Mouse (Mus musculus) limb, embryonic 12.5 days (tissue): ENCODE results near the gene Arl10. TPM values are rescaled to one million over a fixed set of nuclear protein-coding genes. Genes with fewer than 3 reads are reported as not detected.

Experiments used
- ATAC-seq: fragments of 200-750 bp; cut with Nextera tagmentation; 2 replicates; pipeline ENCODE4 v1.8.0; 2017; ENCODE audit warnings: low read depth, moderate TSS enrichment; ENCODE audit not compliant: insufficient number of reproducible peaks, insufficient read depth, low FRiP score, low TSS enrichment
- H3K27ac ChIP-seq: fragments of 300-500 bp; sonication (generic); 2 replicates; pipeline ENCODE4 v1.5.1; 2016; ENCODE audit warnings: mild to moderate bottlenecking, moderate library complexity
- H3K27me3 ChIP-seq: fragments of 300-500 bp; sonication (generic); 2 replicates; pipeline ENCODE4 v1.6.1; 2016; ENCODE audit warnings: mild to moderate bottlenecking, moderate library complexity
- H3K36me3 ChIP-seq: fragments of 300-500 bp; sonication (generic); 2 replicates; pipeline ENCODE4 v1.6.1; 2016; ENCODE audit warnings: mild to moderate bottlenecking, moderate library complexity
- H3K4me1 ChIP-seq: fragments of 300-500 bp; sonication (generic); replicated peaks from 2 replicates; pipeline ENCODE4 v1.6.1; 2016
- H3K4me2 ChIP-seq: fragments of 300-500 bp; sonication (generic); 2 replicates; pipeline ENCODE4 v1.6.1; 2016; ENCODE audit warnings: mild to moderate bottlenecking, moderate library complexity
- H3K4me3 ChIP-seq: fragments of 300-500 bp; sonication (generic); replicated peaks from 2 replicates; pipeline ENCODE4 v1.5.1; 2016; ENCODE audit warnings: mild to moderate bottlenecking
- H3K9ac ChIP-seq: fragments of 300-500 bp; sonication (generic); replicated peaks from 2 replicates; pipeline ENCODE4 v1.6.1; 2016; ENCODE audit warnings: mild to moderate bottlenecking, moderate library complexity
- H3K9me3 ChIP-seq: fragments of 300-500 bp; sonication (generic); 2 replicates; pipeline ENCODE4 v1.6.1; 2016; ENCODE audit warnings: mild to moderate bottlenecking, moderate library complexity
- WGBS: fragments of 180-500 bp; shearing (Covaris S2); methylation state at CpG from one replicate; pipeline ENCODE4 v1.1.7; 2016; 5-methylcytosine and 5-hydroxymethylcytosine counted together
- polyA plus RNA-seq: library from polyadenylated mRNA; unstranded; fragments of >200 nt; fragmentation: Nextera tagmentation; extraction: Ambion mirVana; gene quantifications from 2 replicates; pipeline ENCODE4 v1.2.1, GENCODE M21; 2016

Arl10 gene
- polyA plus RNA-seq, 1 experiment from 2014 or later = 38.8 TPM

DNA sequence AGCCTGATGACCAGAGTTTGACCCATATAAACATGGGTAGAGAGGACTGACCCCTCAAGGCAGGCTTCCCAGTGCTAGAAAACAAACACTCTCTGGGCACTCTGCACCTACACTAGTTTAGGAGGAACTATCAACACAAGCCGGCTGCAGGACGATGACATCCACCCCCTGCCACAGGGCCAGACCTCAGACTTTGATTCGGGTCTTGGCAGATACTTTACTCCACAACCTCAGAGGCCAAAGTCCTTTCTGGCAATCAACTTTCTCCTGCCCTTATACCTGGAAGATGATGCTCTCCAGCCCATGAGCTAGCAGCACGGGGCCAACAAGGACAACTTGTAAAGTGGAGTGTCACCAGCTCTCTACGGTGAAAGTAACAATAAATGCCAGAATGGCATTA, 8.0 kb downstream of the Arl10 start:
- Histone ChIP-seq H3K4me3 (no peak overlapping the region), H3K9me3 (no peaks in the 10 kb centered on the region), H3K36me3 (peaks cover 99% of the 10 kb centered on the region), H3K9ac (no peak overlapping the region), H3K27me3 (no peaks in the 10 kb centered on the region), H3K4me2 (no peak overlapping the region), H3K4me1 (no peaks in the 10 kb centered on the region), H3K27ac (no peak overlapping the region)
- 89% methylated on average over 5 of the region's 5 CpGs for WGBS
- ATAC-seq = no peak

DNA sequence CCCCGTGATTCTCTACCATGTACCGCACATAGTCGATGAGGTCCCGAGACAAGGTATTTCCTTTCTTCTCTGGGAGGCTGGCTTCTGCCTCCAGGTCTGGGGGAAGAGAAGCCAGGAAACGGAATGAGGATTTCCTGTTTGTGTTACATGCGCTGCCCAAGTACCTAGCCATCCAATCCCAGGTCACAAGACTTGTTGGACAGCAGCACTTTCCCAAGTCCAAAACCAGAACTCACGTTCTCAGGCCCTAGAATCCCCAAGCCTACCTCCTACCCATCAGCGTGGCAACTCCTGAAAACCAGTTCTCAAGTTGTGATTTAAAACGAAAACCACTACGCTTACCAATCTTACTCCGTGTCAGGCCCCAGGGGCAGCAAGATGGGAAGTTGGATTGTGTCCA, 11.0 kb downstream of the Arl10 start:
- H3K4me1 ChIP-seq = no peaks in the 10 kb centered on the region; the same call in 1 of the 2 replicates
- no peak overlapping the region for H3K9ac ChIP-seq
- no peaks in the 10 kb centered on the region for H3K27me3 ChIP-seq
- no peak overlapping the region for H3K4me2 ChIP-seq
- peaks cover 78% of the 10 kb centered on the region for H3K36me3 ChIP-seq
- no peak overlapping the region for H3K4me3 ChIP-seq
- no peak for ATAC-seq
- H3K9me3 ChIP-seq = no peaks in the 10 kb centered on the region
- 91% methylated on average over 11 of the region's 11 CpGs for WGBS
- H3K27ac ChIP-seq = no peak overlapping the region

DNA sequence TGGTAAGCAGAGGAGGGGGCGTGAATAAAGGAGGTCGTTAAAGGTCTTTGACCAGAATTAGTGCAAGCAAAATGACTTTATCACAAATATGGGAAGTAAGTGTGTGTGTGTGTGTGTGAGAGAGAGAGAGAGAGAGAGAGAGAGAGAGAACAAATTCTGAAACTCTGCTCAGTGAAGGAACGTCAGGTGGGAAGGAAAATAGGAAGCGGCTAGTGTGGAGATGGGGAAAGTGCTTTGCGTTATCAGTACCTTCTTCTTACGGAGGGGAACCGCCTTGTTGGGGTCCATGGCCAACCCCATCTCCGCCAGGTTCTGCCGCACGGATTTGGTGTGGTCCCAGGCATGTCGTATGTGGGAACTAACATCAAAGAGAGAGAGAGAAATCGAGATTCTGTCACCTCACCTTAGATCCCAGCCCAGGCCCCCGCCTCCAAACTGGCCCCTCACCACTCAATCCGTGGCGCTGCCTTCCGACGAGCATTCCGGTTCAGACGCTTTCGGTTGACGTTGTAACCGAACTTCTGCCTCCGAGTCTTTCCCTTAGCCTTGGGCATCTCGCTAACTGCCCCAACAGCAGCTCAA, 14.7 kb downstream of the Arl10 start:
- H3K4me1 ChIP-seq = peaks cover 11% of the 10 kb centered on the region
- peak overlapping the region; percentile 68 for H3K9ac ChIP-seq
- no peaks in the 10 kb centered on the region for H3K27me3 ChIP-seq
- peak overlapping the region; percentile 69 for H3K4me2 ChIP-seq
- 3% methylated on average over 24 of the region's 24 CpGs for WGBS
- H3K27ac ChIP-seq = peak overlapping the region; percentile 66
- peaks cover 48% of the 10 kb centered on the region for H3K36me3 ChIP-seq
- H3K4me3 ChIP-seq = peak overlapping the region; percentile 82
- peak; percentile 17; the same call in 1 of the 2 replicates for ATAC-seq
- no peaks in the 10 kb centered on the region for H3K9me3 ChIP-seq

DNA sequence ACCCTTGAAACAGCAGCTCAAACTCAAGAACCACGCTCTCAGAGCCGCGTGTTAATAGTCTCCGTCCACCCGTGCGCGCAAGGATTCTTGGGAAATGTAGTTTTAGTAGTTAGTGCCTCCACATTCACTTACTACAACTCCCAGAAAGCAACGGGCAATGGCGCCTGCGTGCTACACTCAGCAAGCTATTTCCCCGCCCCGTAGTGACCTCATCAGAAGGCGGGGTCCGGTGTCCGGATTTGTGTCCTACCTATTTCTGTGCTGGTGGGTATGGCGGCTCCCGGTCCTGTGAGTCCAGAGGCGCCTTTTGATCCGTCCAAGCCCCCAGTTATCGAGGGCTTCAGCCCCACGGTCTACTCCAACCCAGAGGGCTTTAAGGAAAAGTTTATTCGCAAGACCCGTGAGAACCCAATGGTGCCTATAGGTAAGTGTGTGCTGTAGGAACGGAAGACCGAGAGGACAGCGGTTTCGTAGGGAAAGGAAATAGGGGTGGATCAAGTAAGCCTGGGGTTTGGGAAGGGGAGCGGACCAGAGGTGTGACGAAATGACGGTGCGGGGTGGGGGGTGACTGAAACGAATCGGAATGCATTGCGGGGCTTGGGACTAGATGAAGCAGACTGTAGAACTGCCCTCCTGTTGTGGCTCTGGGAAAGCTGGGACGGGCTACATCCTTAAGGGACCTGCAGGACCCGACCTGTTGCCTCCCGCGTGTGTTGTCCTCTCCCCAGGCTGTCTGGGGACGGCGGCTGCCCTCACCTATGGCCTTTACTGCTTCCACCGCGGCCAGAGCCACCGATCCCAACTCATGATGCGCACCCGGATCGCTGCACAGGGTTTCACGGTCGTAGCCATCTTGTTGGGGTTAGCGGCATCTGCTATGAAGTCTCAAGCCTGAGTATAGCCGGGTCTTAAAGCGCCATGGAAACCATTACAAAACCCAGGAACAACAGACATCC, 15.5 kb downstream of the Arl10 start, which contains the start of the genes Nop16 and Higd2a:
TSS of gene Nop16 (minus strand) at position 95 of the 956 bp plus-strand sequence.
TSS of gene Higd2a (plus strand) at position 212 of the 956 bp plus-strand sequence.
- H3K27me3 ChIP-seq = no peaks in the 10 kb centered on the region
- peaks cover 40% of the 10 kb centered on the region for H3K36me3 ChIP-seq
- H3K4me2 ChIP-seq = peak within 1 kb of the TSS; percentile 77
- H3K9me3 ChIP-seq = no peaks in the 10 kb centered on the region
- WGBS = under 1% methylated on average over 51 of the region's 51 CpGs
- H3K4me3 ChIP-seq = peak within 1 kb of the TSS; percentile 82
- peaks cover 11% of the 10 kb centered on the region for H3K4me1 ChIP-seq
- peak within 1 kb of the TSS; percentile 84 for H3K9ac ChIP-seq
- peak; percentile 96 for ATAC-seq
- H3K27ac ChIP-seq = peak within 1 kb of the TSS; percentile 89

DNA sequence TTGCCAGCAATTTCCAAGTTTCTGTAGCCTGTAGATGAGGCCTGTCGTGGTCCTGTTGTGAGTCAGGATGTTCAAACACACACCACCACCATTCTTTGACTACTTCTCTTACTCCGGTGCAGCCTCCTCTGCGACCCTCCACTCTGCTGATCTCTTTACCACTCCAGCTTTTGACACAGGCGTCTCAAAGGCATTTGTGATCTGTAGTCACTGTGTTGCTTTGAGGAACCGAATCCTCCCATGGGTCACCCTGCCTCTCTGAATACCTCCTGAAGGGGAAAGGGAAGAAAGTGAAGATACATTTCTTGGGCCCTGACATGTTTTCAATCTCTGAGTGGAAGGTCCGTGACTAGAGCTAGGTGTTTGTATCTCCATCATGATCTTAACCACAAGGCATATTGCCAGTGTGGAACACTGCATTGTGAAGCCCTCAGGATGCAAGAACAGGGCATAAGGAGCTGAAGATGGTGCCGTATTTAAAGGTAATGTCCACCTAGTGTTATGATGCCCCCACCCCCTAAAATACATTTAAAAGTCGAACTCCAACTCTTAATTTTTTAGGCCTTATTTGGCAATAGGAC, 17.1 kb downstream of the Arl10 start:
- Histone ChIP-seq H3K27ac (no peak overlapping the region), H3K9ac (no peak overlapping the region), H3K27me3 (no peaks in the 10 kb centered on the region), H3K36me3 (peaks cover 25% of the 10 kb centered on the region), H3K4me1 (peaks cover 11% of the 10 kb centered on the region), H3K9me3 (no peaks in the 10 kb centered on the region), H3K4me3 (no peak overlapping the region), H3K4me2 (0 out of 2 replicates have a peak overlapping the region, but pooled peaks have one; percentile 77)
- WGBS = 86% methylated on average over 8 of the region's 8 CpGs
- ATAC-seq = no peak

DNA sequence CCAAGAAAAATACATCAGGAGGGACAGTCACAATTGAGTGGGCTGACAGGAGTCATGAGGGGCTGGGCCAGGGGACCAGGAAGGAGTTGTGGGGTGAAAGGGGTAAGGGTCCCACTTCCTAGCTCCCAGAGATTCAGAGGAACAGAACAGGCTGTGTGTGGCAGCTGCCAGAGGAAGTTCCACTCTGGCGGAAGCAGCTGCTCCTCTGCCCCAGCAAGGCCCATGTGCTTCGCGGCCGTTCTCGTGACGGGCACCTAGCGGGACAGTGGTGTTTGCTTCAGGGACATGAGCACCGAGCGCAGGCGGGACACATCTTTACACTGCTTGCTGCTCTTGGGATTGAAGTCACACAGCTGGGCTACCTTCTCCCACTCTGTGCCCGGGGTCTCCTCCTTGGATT, 18.8 kb downstream of the Arl10 start:
- no peak overlapping the region for H3K4me3 ChIP-seq
- H3K9ac ChIP-seq = no peak overlapping the region
- ATAC-seq = no peak
- no peak overlapping the region for H3K27ac ChIP-seq
- H3K36me3 ChIP-seq = peaks cover 20% of the 10 kb centered on the region
- no peak overlapping the region for H3K4me2 ChIP-seq
- no peaks in the 10 kb centered on the region for H3K27me3 ChIP-seq
- peaks cover 11% of the 10 kb centered on the region for H3K4me1 ChIP-seq
- no peaks in the 10 kb centered on the region for H3K9me3 ChIP-seq
- 86% methylated on average over 11 of the region's 11 CpGs for WGBS

DNA sequence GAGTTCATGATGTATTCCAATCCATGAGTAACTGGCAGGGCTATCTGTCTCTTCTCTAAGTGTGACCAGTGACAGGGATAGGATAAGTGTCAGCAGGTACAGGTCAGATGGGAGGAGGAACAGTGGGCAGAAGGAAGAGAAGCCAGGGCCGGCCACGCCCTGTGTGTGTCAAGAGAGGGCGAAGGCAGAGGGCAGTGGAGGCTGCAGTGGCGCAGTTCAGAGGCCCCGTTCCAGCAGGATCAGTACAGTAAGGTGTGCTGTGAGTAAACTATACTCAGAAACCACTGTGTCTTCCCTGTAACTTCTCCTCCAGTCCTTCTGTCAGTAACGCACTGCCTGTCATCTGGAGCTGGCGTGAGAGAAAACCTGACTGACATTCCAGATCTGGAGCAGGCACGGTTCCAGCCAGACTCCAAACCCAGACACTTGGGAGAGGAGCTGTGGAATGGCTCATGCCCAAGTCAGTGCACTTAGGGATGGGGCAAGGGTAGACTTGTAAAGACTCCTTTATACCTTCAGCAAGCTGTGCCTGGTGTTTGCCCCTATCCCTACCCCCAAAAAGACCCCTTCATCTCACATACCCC, 21.4 kb downstream of the Arl10 start:
- no peak overlapping the region for H3K4me2 ChIP-seq
- ATAC-seq = no peak
- H3K27me3 ChIP-seq = no peaks in the 10 kb centered on the region
- WGBS = 82% methylated on average over 8 of the region's 8 CpGs
- no peak overlapping the region for H3K27ac ChIP-seq
- H3K4me3 ChIP-seq = no peak overlapping the region
- H3K9me3 ChIP-seq = no peaks in the 10 kb centered on the region
- no peak overlapping the region for H3K9ac ChIP-seq
- peaks cover 29% of the 10 kb centered on the region for H3K36me3 ChIP-seq
- H3K4me1 ChIP-seq = peaks cover 7% of the 10 kb centered on the region

DNA sequence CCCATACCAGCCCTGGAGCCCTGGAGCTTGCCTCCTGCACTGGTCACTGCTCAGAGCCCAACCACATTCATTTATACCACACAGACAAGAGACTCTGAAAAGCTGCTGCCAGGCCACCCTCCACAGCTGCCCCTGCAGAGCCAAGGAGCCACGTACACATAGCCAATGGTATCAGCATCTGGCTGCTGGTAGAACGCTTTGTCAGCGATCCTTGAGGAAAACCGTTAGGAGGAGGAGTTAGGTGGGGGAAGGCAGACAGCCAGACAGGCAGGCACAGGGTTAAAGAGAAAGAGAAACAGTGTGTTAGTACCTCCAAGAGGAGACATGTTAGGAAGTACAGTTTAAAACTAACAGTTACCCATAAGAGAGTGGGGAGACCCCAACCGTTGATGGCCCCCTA, 22.1 kb downstream of the Arl10 start:
- no peak overlapping the region for H3K4me2 ChIP-seq
- H3K9ac ChIP-seq = no peak overlapping the region
- WGBS = 70% methylated on average over 5 of the region's 5 CpGs
- H3K36me3 ChIP-seq = peaks cover 29% of the 10 kb centered on the region
- H3K4me1 ChIP-seq = peaks cover 1% of the 10 kb centered on the region
- no peak overlapping the region for H3K4me3 ChIP-seq
- no peak for ATAC-seq
- no peaks in the 10 kb centered on the region for H3K27me3 ChIP-seq
- H3K27ac ChIP-seq = no peak overlapping the region
- H3K9me3 ChIP-seq = no peaks in the 10 kb centered on the region

DNA sequence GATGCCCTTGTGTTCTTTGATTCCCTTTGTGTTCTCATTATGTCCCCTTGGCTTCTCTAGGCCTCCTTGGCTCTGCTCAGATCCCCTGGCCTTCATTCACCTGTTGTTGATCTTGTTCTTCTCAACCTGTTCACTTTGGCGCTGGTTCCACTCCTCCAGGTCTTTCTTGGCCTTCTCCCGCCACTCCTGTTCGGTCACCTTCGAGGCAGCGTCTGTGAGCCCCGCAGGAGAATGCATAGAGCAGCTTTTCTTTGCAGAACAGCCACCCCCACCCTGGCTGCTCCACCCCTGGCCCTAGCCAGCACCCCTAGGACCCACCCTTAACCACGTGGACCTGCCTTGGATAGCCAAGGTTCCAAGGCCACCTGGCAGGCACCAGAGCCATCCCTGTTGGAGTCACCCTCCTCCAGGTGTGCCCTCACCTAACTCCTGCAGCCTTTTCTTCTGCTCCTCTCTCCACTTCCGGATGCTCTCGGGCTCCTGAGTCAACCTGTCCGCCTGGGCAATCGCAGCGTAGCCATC, 23.9 kb downstream of the Arl10 start:
- 89% methylated on average over 12 of the region's 12 CpGs for WGBS
- Histone ChIP-seq H3K27me3 (no peaks in the 10 kb centered on the region), H3K9me3 (no peaks in the 10 kb centered on the region), H3K4me3 (no peak overlapping the region), H3K4me1 (peaks cover 19% of the 10 kb centered on the region), H3K36me3 (peaks cover 25% of the 10 kb centered on the region), H3K4me2 (no peak overlapping the region), H3K9ac (no peak overlapping the region), H3K27ac (no peak overlapping the region)
- no peak for ATAC-seq

DNA sequence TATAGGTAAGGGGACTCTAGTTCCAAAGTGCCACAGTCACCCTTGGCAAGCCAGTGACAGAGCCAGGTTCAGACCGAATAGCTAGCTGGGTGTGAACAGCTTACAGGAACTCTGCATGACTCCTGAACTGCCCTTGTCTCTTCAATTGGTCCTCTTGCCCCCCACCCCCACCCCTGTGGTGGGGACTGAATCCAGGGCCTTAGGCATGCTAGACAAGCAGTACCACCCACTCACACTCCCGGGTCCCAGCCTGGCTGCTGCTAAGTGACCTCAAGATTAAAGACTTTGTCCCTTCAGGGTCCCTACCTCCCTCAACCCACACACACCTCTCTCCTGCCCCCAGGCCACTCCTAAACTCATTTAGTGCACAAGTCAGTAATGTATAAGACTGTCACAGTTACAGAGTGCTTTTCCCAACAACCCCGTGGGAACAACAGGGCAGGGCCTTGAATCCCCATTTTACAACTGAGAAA, 27.9 kb downstream of the Arl10 start:
- no peaks in the 10 kb centered on the region for H3K27me3 ChIP-seq
- H3K9ac ChIP-seq = 0 out of 2 replicates have a peak overlapping the region, but pooled peaks have one; percentile 12

More for the DNA sequence above, 27.9 kb downstream of the Arl10 start:
- Histone ChIP-seq H3K4me3 (no peak overlapping the region), H3K9me3 (no peaks in the 10 kb centered on the region), H3K4me1 (peaks cover 30% of the 10 kb centered on the region), H3K36me3 (peaks cover 19% of the 10 kb centered on the region), H3K4me2 (peak overlapping the region; percentile 15; the same call in 1 of the 2 replicates), H3K27ac (peak overlapping the region; percentile 45; the same call in 1 of the 2 replicates)
- ATAC-seq = 0 out of 2 replicates have a peak, but pooled peaks have one; percentile 38
- 14% methylated on average over 3 of the region's 3 CpGs for WGBS
